Mouse (Mus musculus) CH12.LX (cell line): ENCODE measurements around the gene Arhgap44.

ENCODE experiments used
- CTCF ChIP-seq, 2 experiments: IDR thresholded peaks in 1 of 2; conservative IDR thresholded peaks in 1 of 2; 2 replicates each; pipeline ENCODE4 v1.5.1; 2011 to 2012; ENCODE audit warnings: low read depth in 2 of 2, low read length in 2 of 2, improper control_type of control experiment in 1 of 2, inconsistent platforms in 1 of 2, mild to moderate bottlenecking in 1 of 2, moderate library complexity in 1 of 2
- MAZ ChIP-seq: IDR thresholded peaks from 2 replicates; pipeline ENCODE4 v1.6.1; 2012; ENCODE audit warnings: low read depth, mild to moderate bottlenecking, inconsistent platforms, low read length, improper control_type of control experiment, moderate library complexity
- MYC ChIP-seq: IDR thresholded peaks from 2 replicates; pipeline ENCODE4 v1.6.1; 2011; ENCODE audit warnings: low read depth, mild to moderate bottlenecking, improper control_type of control experiment, low read length
- SIN3A ChIP-seq: IDR thresholded peaks from 2 replicates; pipeline ENCODE4 v1.6.1; 2012; ENCODE audit warnings: low read length, improper control_type of control experiment, inconsistent platforms
- ZC3H11A ChIP-seq: IDR thresholded peaks from 2 replicates; pipeline ENCODE4 v1.6.1; 2012; ENCODE audit warnings: low read depth, mild to moderate bottlenecking, inconsistent platforms, low read length, improper control_type of control experiment
- ZMIZ1 ChIP-seq: IDR thresholded peaks from 2 replicates; pipeline ENCODE4 v1.6.1; 2012; ENCODE audit warnings: low read depth, mild to moderate bottlenecking, inconsistent platforms, low read length, improper control_type of control experiment

- TF ChIP-seq CTCF (conservative IDR thresholded peaks at IDR 0.05 in 1 of 2, IDR thresholded peaks at IDR 0.05 in 1 of 2; ENCODE audit: low read depth in 2 of 2, low read length in 2 of 2): no peak
- TF ChIP-seq MYC: no peak
- no peak for TF ChIP-seq ZC3H11A
- no peak for TF ChIP-seq ZMIZ1
- no peak for TF ChIP-seq SIN3A
- TF ChIP-seq MAZ: no peak
These were observed 42.5 kb upstream of the Arhgap44 start for GRCm38 (mm10) chr11:65205306-65205705.
